Mouse (Mus musculus) forebrain, embryonic 12.5 days (tissue): ENCODE data around the gene Tns1. TPM values are rescaled to one million over a fixed set of nuclear protein-coding genes. Genes with fewer than 3 reads are reported as not detected.

Source experiments
- ATAC-seq: fragments of 200-750 bp; cut with Nextera tagmentation; 2 replicates; pipeline ENCODE4 v1.8.0; 2017; ENCODE audit warnings: moderate TSS enrichment; ENCODE audit not compliant: low FRiP score
- H3K27ac ChIP-seq: fragments of 300-500 bp; sonication (generic); 2 replicates; pipeline ENCODE4 v1.5.1; 2016; ENCODE audit warnings: mild to moderate bottlenecking
- H3K27me3 ChIP-seq: fragments of 300-500 bp; sonication (generic); 2 replicates; pipeline ENCODE4 v1.6.1; 2016; ENCODE audit warnings: mild to moderate bottlenecking
- H3K36me3 ChIP-seq: fragments of 300-500 bp; sonication (generic); replicated peaks from 2 replicates; pipeline ENCODE4 v1.6.1; 2016; ENCODE audit warnings: mild to moderate bottlenecking
- H3K4me1 ChIP-seq: fragments of 300-500 bp; sonication (generic); 2 replicates; pipeline ENCODE4 v1.6.1; 2016
- H3K4me2 ChIP-seq: fragments of 300-500 bp; sonication (generic); 2 replicates; pipeline ENCODE4 v1.6.1; 2016; ENCODE audit warnings: mild to moderate bottlenecking, moderate library complexity
- H3K4me3 ChIP-seq: fragments of 300-500 bp; sonication (generic); replicated peaks from 2 replicates; pipeline ENCODE4 v1.5.1; 2016; ENCODE audit warnings: mild to moderate bottlenecking
- H3K9ac ChIP-seq: fragments of 300-500 bp; sonication (generic); 2 replicates; pipeline ENCODE4 v1.6.1; 2016; ENCODE audit warnings: mild to moderate bottlenecking
- H3K9me3 ChIP-seq: fragments of 300-500 bp; sonication (generic); 2 replicates; pipeline ENCODE4 v1.6.1; 2016
- WGBS: fragments of 180-500 bp; shearing (Covaris S2); methylation state at CpG from one replicate; pipeline ENCODE4 v1.1.7; 2016; 5-methylcytosine and 5-hydroxymethylcytosine counted together
- polyA plus RNA-seq: library from polyadenylated mRNA; unstranded; fragments of >200 nt; fragmentation: Nextera tagmentation; extraction: Ambion mirVana; gene quantifications from 2 replicates; pipeline ENCODE4 v1.2.1, GENCODE M21; 2016

The Tns1 gene
- polyA plus RNA-seq, 1 experiment from 2014 or later, result 13.0 TPM

GRCm38 (mm10) chr1:73986268-73987045, 137.8 kb downstream of the Tns1 start:
- no peaks in the 10 kb centered on the region for H3K9me3 ChIP-seq
- H3K9ac ChIP-seq, result no peak overlapping the region
- no peaks in the 10 kb centered on the region for H3K4me1 ChIP-seq
- no peak for ATAC-seq
- H3K4me2 ChIP-seq, result no peak overlapping the region
- H3K36me3 ChIP-seq, result no peaks in the 10 kb centered on the region
- H3K4me3 ChIP-seq, result no peak overlapping the region
- no peak overlapping the region for H3K27ac ChIP-seq
- no peaks in the 10 kb centered on the region for H3K27me3 ChIP-seq
- 48% methylated on average over 6 of the region's 6 CpGs for WGBS

GRCm38 (mm10) chr1:73985611-73986010, 138.6 kb downstream of the Tns1 start:
- no peak overlapping the region for H3K4me3 ChIP-seq
- no peak overlapping the region for H3K4me2 ChIP-seq
- no peaks in the 10 kb centered on the region for H3K36me3 ChIP-seq
- no peaks in the 10 kb centered on the region for H3K9me3 ChIP-seq
- no peaks in the 10 kb centered on the region for H3K4me1 ChIP-seq
- H3K27me3 ChIP-seq, result no peaks in the 10 kb centered on the region
- ATAC-seq, result no peak
- H3K27ac ChIP-seq, result no peak overlapping the region
- H3K9ac ChIP-seq, result no peak overlapping the region
- 82% methylated on average over 4 of the region's 4 CpGs for WGBS

DNA sequence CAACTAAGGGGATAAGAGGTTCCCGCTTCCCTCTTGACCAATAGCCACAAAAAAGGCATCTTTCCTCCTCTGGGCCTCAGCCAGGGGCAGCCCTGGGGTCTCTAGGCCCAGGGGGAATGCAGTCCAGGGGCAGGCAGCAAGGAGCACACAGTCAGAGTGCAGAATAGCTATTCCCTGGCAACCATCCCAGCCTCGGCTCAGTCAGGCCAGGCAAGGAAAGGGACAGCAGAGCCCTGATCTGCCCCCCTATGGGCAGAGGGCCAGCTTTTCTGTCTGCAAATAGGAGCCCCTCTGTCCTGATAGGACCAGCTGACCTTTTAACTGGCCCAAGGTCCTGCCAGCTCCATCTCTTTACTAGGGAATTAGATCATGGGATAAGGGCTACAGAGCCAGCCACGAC, 145.0 kb downstream of the Tns1 start:
- Histone ChIP-seq H3K4me3 (no peak overlapping the region), H3K36me3 (0 out of 2 replicates have a peak, but pooled peaks cover 4% of the 10 kb centered on the region), H3K9me3 (no peaks in the 10 kb centered on the region), H3K4me1 (no peaks in the 10 kb centered on the region), H3K27me3 (no peaks in the 10 kb centered on the region), H3K4me2 (no peak overlapping the region), H3K27ac (no peak overlapping the region), H3K9ac (no peak overlapping the region)
- WGBS, result 73% methylated on average over 3 of the region's 3 CpGs
- ATAC-seq, result no peak

GRCm38 (mm10) chr1:73978576-73978975, 145.7 kb downstream of the Tns1 start:
- H3K27ac ChIP-seq, result no peak overlapping the region
- H3K4me1 ChIP-seq, result no peaks in the 10 kb centered on the region
- H3K9ac ChIP-seq, result no peak overlapping the region
- H3K4me3 ChIP-seq, result no peak overlapping the region
- H3K27me3 ChIP-seq, result no peaks in the 10 kb centered on the region
- WGBS, result 88% methylated on average over 1 of the region's 1 CpGs
- H3K4me2 ChIP-seq, result no peak overlapping the region
- ATAC-seq, result no peak
- no peaks in the 10 kb centered on the region for H3K9me3 ChIP-seq
- H3K36me3 ChIP-seq, result 0 out of 2 replicates have a peak, but pooled peaks cover 4% of the 10 kb centered on the region

DNA sequence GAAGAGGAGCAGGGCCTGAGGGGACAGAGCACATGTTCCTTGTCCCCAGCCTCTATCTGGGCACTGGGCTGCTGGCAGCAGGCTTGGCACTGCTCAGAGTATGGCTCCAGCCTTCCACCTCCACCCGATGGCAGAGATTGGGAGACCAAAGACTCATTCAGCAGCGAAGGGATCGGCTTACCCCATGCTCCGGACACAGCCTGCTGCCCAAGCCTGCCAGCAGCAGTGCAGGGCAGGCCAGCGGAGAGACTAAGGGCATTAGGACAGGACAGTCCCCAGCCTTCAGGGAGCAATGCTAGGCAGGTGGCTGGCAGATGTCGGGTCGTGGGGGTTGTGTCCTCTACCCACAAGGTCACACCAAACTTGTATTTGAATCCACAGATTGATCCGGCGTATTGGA, 150.3 kb downstream of the Tns1 start:
- WGBS, result 71% methylated on average over 9 of the region's 9 CpGs
- Histone ChIP-seq H3K36me3 (no peaks in the 10 kb centered on the region), H3K4me2 (no peak overlapping the region), H3K4me1 (peaks cover 12% of the 10 kb centered on the region), H3K27ac (no peak overlapping the region), H3K9ac (no peak overlapping the region), H3K27me3 (no peaks in the 10 kb centered on the region), H3K9me3 (no peaks in the 10 kb centered on the region), H3K4me3 (no peak overlapping the region)
- ATAC-seq, result no peak

DNA sequence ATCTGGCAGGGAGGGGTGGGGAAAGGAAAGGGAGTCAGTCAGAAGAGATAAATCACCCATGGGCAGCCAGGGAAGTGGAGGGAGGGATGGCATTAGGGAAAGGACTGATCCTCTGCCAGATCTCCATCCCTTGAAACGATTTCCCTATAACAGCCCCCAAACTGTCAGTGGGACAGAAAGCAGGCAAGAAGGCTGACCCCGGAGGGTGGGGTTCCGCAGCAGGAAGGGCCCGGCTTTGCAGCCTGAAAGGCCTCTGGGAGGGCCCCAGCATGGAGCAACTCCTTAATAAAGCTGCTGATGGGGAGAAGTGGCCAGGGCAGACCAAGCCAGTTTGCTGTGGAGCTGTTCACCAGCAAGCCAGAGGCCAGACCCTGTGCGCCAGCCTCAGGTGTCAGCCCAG, 151.5 kb downstream of the Tns1 start:
- no peak overlapping the region for H3K4me2 ChIP-seq
- peaks cover 21% of the 10 kb centered on the region for H3K4me1 ChIP-seq
- WGBS, result 53% methylated on average over 5 of the region's 5 CpGs
- no peak overlapping the region for H3K4me3 ChIP-seq
- no peaks in the 10 kb centered on the region for H3K36me3 ChIP-seq
- H3K9ac ChIP-seq, result no peak overlapping the region
- no peaks in the 10 kb centered on the region for H3K27me3 ChIP-seq
- H3K9me3 ChIP-seq, result no peaks in the 10 kb centered on the region
- ATAC-seq, result no peak
- no peak overlapping the region for H3K27ac ChIP-seq

DNA sequence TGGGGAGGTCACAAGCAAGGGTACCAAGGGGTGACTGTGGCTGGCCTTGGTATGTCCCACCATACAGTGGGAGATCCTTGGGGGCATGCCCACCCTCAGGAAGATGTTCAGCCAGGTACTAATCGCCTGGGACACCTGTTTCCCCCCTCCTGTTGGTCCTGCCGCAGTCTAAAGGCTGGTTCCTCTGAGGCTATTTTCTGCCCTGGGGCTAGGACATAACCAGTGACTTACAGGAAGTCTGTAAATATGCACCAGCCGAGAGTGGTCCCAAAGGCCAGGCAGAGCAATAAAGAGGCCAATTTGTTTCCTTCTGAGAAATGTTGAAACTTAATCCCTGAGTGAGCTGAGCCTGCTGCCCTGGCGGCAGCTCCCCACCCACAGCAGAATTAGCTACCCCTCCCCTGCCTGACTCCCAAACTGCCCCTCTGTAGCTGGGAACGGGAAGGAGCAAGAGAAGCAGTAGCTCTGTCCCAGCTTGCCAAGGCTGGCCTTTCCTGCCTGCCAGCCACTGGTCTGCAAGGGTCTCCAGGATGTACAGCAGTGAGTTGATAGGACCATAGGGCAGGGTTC, 154.0 kb downstream of the Tns1 start:
- no peak overlapping the region for H3K9ac ChIP-seq
- no peak overlapping the region for H3K4me3 ChIP-seq
- peaks cover 21% of the 10 kb centered on the region for H3K4me1 ChIP-seq
- H3K4me2 ChIP-seq, result no peak overlapping the region
- no peaks in the 10 kb centered on the region for H3K27me3 ChIP-seq
- 43% methylated on average over 5 of the region's 5 CpGs for WGBS
- H3K27ac ChIP-seq, result no peak overlapping the region
- H3K36me3 ChIP-seq, result no peaks in the 10 kb centered on the region
- no peak for ATAC-seq
- no peaks in the 10 kb centered on the region for H3K9me3 ChIP-seq

DNA sequence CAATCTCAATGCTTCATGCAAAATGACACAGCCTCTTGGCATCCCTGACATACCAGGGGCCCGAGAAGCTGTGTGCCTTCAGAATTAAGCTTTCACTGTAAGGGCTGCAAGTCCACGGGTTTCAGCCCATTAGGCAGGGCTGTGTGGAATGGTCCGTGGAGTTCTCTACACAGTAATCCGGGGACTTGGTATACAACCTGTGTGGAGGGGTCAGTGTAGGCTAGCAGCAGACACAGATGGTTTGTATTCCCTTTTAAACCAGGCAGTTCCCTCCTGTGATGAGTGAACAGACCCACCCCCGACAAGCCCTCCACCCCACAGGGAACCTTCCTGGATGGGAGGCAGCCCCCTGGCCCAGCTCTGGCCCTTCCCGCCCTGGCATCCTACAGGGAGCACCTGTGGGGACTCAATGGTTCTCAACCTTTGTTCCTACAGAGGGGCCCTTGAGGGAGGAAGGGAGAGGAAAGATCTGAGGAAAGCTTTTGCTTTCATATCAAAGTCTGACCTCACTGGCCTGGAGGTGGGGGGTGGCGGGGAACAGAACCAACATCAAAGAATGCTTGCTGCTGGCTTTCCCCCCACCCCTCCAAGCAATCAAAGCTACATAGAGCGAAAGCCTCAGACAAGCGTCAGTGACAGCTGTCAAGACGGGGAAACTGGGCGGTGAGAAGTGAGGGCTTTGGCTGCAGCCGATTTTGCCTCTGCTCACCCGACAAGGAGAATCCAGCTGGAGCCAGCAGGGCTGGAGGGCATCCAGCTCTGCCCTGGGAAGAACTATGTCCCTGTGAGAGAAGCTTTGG, 155.3 kb downstream of the Tns1 start:
- no peaks in the 10 kb centered on the region for H3K9me3 ChIP-seq
- ATAC-seq, result no peak
- H3K4me1 ChIP-seq, result peaks cover 21% of the 10 kb centered on the region
- peaks cover 4% of the 10 kb centered on the region; the same call in 1 of the 2 replicates for H3K27me3 ChIP-seq
- no peak overlapping the region for H3K4me2 ChIP-seq
- no peaks in the 10 kb centered on the region for H3K36me3 ChIP-seq
- no peak overlapping the region for H3K9ac ChIP-seq
- 15% methylated on average over 13 of the region's 13 CpGs for WGBS
- no peak overlapping the region for H3K27ac ChIP-seq
- no peak overlapping the region for H3K4me3 ChIP-seq

- Histone ChIP-seq H3K9ac (no peak overlapping the region), H3K4me2 (no peak overlapping the region), H3K27ac (no peak overlapping the region), H3K36me3 (no peaks in the 10 kb centered on the region), H3K9me3 (no peaks in the 10 kb centered on the region), H3K4me1 (peaks cover 39% of the 10 kb centered on the region), H3K27me3 (peaks cover 4% of the 10 kb centered on the region; the same call in 1 of the 2 replicates), H3K4me3 (no peak overlapping the region)
- WGBS, result 71% methylated on average over 12 of the region's 12 CpGs
- no peak for ATAC-seq
Observed at GRCm38 (mm10) chr1:73966411-73967238, 157.6 kb downstream of the Tns1 start.

DNA sequence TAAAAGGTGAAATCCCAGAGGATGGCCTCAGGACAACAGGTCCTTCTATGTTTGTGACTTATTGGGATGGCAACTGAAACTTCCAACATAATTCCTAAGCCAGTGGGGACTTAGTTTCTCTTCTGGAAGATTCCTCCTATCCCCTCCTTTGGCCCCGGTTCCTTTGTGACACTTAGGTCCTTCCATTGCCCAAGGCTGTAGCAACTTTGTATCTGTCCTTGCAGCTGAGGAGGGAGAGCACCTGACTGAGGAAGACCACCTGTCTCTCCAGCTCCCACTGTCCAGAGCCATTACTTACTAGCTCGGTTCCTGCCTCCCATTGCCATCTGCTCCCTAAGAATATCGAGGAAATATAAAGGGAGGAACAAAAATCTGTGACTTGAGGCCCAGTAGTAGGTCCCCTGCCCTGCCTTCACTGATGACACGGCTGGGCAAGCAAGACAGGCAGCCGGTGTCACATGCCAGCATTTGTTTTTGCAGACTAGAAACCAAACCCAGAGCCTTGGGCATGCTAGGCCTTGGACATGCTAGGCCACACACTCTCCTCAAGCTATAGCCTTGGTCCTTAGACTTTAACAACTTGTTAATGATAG, 160.0 kb downstream of the Tns1 start:
- H3K4me1 ChIP-seq, result peaks cover 29% of the 10 kb centered on the region
- no peaks in the 10 kb centered on the region for H3K9me3 ChIP-seq
- H3K36me3 ChIP-seq, result no peaks in the 10 kb centered on the region
- H3K4me2 ChIP-seq, result no peak overlapping the region
- ATAC-seq, result no peak
- H3K4me3 ChIP-seq, result no peak overlapping the region
- H3K27ac ChIP-seq, result no peak overlapping the region
- peaks cover 4% of the 10 kb centered on the region; the same call in 1 of the 2 replicates for H3K27me3 ChIP-seq
- H3K9ac ChIP-seq, result no peak overlapping the region
- WGBS, result 80% methylated on average over 5 of the region's 5 CpGs

GRCm38 (mm10) chr1:73963626-73964025, 160.6 kb downstream of the Tns1 start:
- H3K4me3 ChIP-seq, result no peak overlapping the region
- H3K9ac ChIP-seq, result no peak overlapping the region
- ATAC-seq, result no peak
- WGBS, result 49% methylated on average over 8 of the region's 8 CpGs
- H3K4me2 ChIP-seq, result no peak overlapping the region
- H3K36me3 ChIP-seq, result no peaks in the 10 kb centered on the region
- H3K4me1 ChIP-seq, result peaks cover 23% of the 10 kb centered on the region
- peaks cover 4% of the 10 kb centered on the region; the same call in 1 of the 2 replicates for H3K27me3 ChIP-seq
- H3K9me3 ChIP-seq, result no peaks in the 10 kb centered on the region
- 0 out of 2 replicates have a peak overlapping the region, but pooled peaks have one; percentile 53 for H3K27ac ChIP-seq
